ENCODE assay signal across 8 mouse cellular contexts in the genomic region with DNA sequence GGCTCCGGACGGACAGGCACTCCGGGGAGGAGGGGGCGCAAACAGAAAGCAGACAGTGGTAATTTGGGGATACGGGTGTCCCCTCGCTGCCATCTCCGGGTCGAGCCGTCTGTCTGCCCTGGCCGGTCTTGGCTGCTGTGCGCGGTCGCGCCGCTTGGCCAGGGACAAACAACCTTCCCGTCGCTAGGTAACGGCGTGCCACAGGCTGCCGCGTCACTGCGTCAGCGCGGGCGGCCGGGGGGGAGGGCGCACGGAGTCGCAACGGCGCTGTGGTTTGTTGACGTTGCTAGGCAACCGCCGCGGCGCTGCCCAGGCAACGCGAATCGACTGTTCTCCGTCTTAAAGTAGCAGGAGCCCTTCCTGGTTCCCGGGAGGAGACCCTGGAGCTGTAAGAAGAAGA. TPM values are rescaled to one million over a fixed set of nuclear protein-coding genes. Genes with fewer than 3 reads are reported as not detected.
DNase-seq lines count a peak whose midpoint lies in the region; ATAC-seq lines count a peak whose summit lies in the region.

No protein-coding gene starts in this region.

- H3K9ac ChIP-seq in heart, embryonic 14.5 days (ENCODE audit: low read length): peak overlapping the region; percentile 76
- no peak overlapping the region for H3K9ac ChIP-seq in liver, embryonic 13.5 days
- H3K9ac ChIP-seq in stomach, embryonic 14.5 days (replicated peaks; ENCODE audit: low read depth, low read length): peak overlapping the region; percentile 30; the same call in 1 of the 2 replicates

- H3K27me3 ChIP-seq in heart, embryonic 14.5 days (ENCODE audit: control insufficient read depth, insufficient read depth, low read length): no peaks in the 10 kb centered on the region
- peaks cover 94% of the 10 kb centered on the region for H3K27me3 ChIP-seq in liver, embryonic 13.5 days
- no peaks in the 10 kb centered on the region for H3K27me3 ChIP-seq in stomach, embryonic 14.5 days (ENCODE audit: control insufficient read depth, insufficient read depth, low read length)

- peak overlapping the region in 1 of 2 experiments; percentile 57; a peak in 2 of 4 replicates for H3K27ac ChIP-seq in heart, embryonic 14.5 days (replicated peaks in 1 of 2; ENCODE audit: control insufficient read depth in 1 of 2, insufficient read depth in 1 of 2, low read depth in 2 of 2, low read length in 2 of 2)
- H3K27ac ChIP-seq in liver, embryonic 13.5 days: no peak overlapping the region
- no peak overlapping the region for H3K27ac ChIP-seq in stomach, embryonic 14.5 days (ENCODE audit: low read length)

- peak overlapping the region; percentile 87 for H3K4me2 ChIP-seq in heart, embryonic 14.5 days (ENCODE audit: low read length)
- peak overlapping the region; percentile 69 for H3K4me2 ChIP-seq in liver, embryonic 13.5 days
- H3K4me2 ChIP-seq in stomach, embryonic 14.5 days (replicated peaks; ENCODE audit: low read depth, low read length): peak overlapping the region; percentile 78

- no peaks in the 10 kb centered on the region for H3K9me3 ChIP-seq in heart, embryonic 14.5 days (ENCODE audit: control insufficient read depth, low read length)
- H3K9me3 ChIP-seq in liver, embryonic 13.5 days (replicated peaks): no peaks in the 10 kb centered on the region
- H3K9me3 ChIP-seq in stomach, embryonic 14.5 days (ENCODE audit: control insufficient read depth, low read depth, low read length): no peaks in the 10 kb centered on the region

- H3K36me3 ChIP-seq in heart, embryonic 14.5 days (ENCODE audit: control insufficient read depth, insufficient read depth, low read length): no peaks in the 10 kb centered on the region
- no peaks in the 10 kb centered on the region for H3K36me3 ChIP-seq in liver, embryonic 13.5 days
- no peaks in the 10 kb centered on the region for H3K36me3 ChIP-seq in stomach, embryonic 14.5 days (ENCODE audit: control insufficient read depth, insufficient read depth, low read length)

- peak; percentile 92 for ATAC-seq in heart, embryonic 14.5 days (ENCODE audit: insufficient number of reproducible peaks, insufficient read depth, low FRiP score, low read depth)
- peak; percentile 80 for ATAC-seq in liver, embryonic 13.5 days (ENCODE audit: low read depth)
- ATAC-seq in stomach, embryonic 14.5 days (ENCODE audit: insufficient number of reproducible peaks, insufficient read depth, low FRiP score, low read depth): peak; percentile 93

- DNase-seq in CD8-positive naive resting alpha-beta T cell, adult 2 months (ENCODE audit: low read depth in 2 of 2, low spot score in 2 of 2): peak; percentile 88 to 89
- peak; percentile 53 for DNase-seq in c-Kit-negative CD71-positive TER-119-positive erythroid progenitor cells, embryonic 14.5 days (ENCODE audit: low read depth, low spot score)
- peak; percentile 90 for DNase-seq in fibroblast of lung, adult 2 months (ENCODE audit: low read depth)
- DNase-seq in kidney, postnatal 10 days: peak; percentile 99
- peak; percentile 74 for DNase-seq in liver, embryonic 13.5 days
- peak; percentile 96 for DNase-seq in natural killer cell, adult 2 months (ENCODE audit: low spot score in 2 of 2)

- H3K4me1 ChIP-seq in heart, embryonic 14.5 days (ENCODE audit: control insufficient read depth in 2 of 2, insufficient read depth in 2 of 2, low read length in 2 of 2): peaks cover 14 to 17% of the 10 kb centered on the region in 2 experiments
- H3K4me1 ChIP-seq in liver, embryonic 13.5 days (replicated peaks): peaks cover 14% of the 10 kb centered on the region
- 0 out of 2 replicates have a peak, but pooled peaks cover 3% of the 10 kb centered on the region for H3K4me1 ChIP-seq in stomach, embryonic 14.5 days (ENCODE audit: control insufficient read depth, insufficient read depth, low read length)

- under 1% methylated on average over 41 of the region's 41 CpGs for WGBS in heart, embryonic 14.5 days
- under 1% methylated on average over 41 of the region's 41 CpGs for whole genome bisulfite sequencing in liver, embryonic 13.5 days (ENCODE audit: insufficient replicate concordance)
- WGBS in stomach, embryonic 14.5 days: under 1% methylated on average over 41 of the region's 41 CpGs

- peak overlapping the region; percentile 48 for H3K4me3 ChIP-seq in heart, embryonic 14.5 days (ENCODE audit: control insufficient read depth in 1 of 2, insufficient read depth in 1 of 2, low read depth in 1 of 2, low read length in 2 of 2)
- H3K4me3 ChIP-seq in liver, embryonic 13.5 days (replicated peaks): peak overlapping the region; percentile 46
- peak overlapping the region; percentile 42 for H3K4me3 ChIP-seq in stomach, embryonic 14.5 days (ENCODE audit: low read depth, low read length)

RNA-seq across cellular contexts. Expression of a gene that starts 10.1 kb away (rescaled TPM):
- polyA plus RNA-seq in heart, embryonic 14.5 days (2014; fragmentation: Nextera tagmentation; extraction: Ambion mirVana): 0.22 TPM in 1 of 2 replicates, not detected in the other
- 0.03 TPM in 1 of 2 replicates, not detected in the other for polyA plus RNA-seq in liver, embryonic 13.5 days (2015; fragmentation: Nextera tagmentation; extraction: Ambion mirVana)
- polyA plus RNA-seq in stomach, embryonic 14.5 days (2014; fragmentation: Nextera tagmentation; extraction: Ambion mirVana): 0.07 TPM in 1 of 2 replicates, not detected in the other

RNA-seq across cellular contexts. Expression of a gene that starts 24.7 kb away (rescaled TPM):
- 60.0 and 68.7 TPM in 2 replicates for polyA plus RNA-seq in heart, embryonic 14.5 days (2014; fragmentation: Nextera tagmentation; extraction: Ambion mirVana)
- 19.1 and 21.0 TPM in 2 replicates for polyA plus RNA-seq in liver, embryonic 13.5 days (2015; fragmentation: Nextera tagmentation; extraction: Ambion mirVana)
- 86.0 and 92.8 TPM in 2 replicates for polyA plus RNA-seq in stomach, embryonic 14.5 days (2014; fragmentation: Nextera tagmentation; extraction: Ambion mirVana)

RNA-seq across cellular contexts. Expression of a gene that starts 37.5 kb away (rescaled TPM):
- 39.2 and 43.6 TPM in 2 replicates for polyA plus RNA-seq in heart, embryonic 14.5 days (2014; fragmentation: Nextera tagmentation; extraction: Ambion mirVana)
- 4.0 and 4.1 TPM in 2 replicates for polyA plus RNA-seq in liver, embryonic 13.5 days (2015; fragmentation: Nextera tagmentation; extraction: Ambion mirVana)
- 11.7 and 13.9 TPM in 2 replicates for polyA plus RNA-seq in stomach, embryonic 14.5 days (2014; fragmentation: Nextera tagmentation; extraction: Ambion mirVana)

RNA-seq across cellular contexts. Expression of a gene that starts 39.4 kb away (rescaled TPM):
- polyA plus RNA-seq in heart, embryonic 14.5 days (2014; fragmentation: Nextera tagmentation; extraction: Ambion mirVana): 12.7 and 15.7 TPM in 2 replicates
- polyA plus RNA-seq in liver, embryonic 13.5 days (2015; fragmentation: Nextera tagmentation; extraction: Ambion mirVana): 15.0 and 16.3 TPM in 2 replicates
- polyA plus RNA-seq in stomach, embryonic 14.5 days (2014; fragmentation: Nextera tagmentation; extraction: Ambion mirVana): 20.5 and 23.9 TPM in 2 replicates

RNA-seq across cellular contexts. Expression of a gene that starts 39.6 kb away (rescaled TPM):
- polyA plus RNA-seq in heart, embryonic 14.5 days (2014; fragmentation: Nextera tagmentation; extraction: Ambion mirVana): 15.2 and 15.4 TPM in 2 replicates
- 1.1 and 1.2 TPM in 2 replicates for polyA plus RNA-seq in liver, embryonic 13.5 days (2015; fragmentation: Nextera tagmentation; extraction: Ambion mirVana)
- 9.6 and 10.0 TPM in 2 replicates for polyA plus RNA-seq in stomach, embryonic 14.5 days (2014; fragmentation: Nextera tagmentation; extraction: Ambion mirVana)
